8 mouse cellular contexts compared by ENCODE assay signal in genomic region chr11:116011529-116012261, GRCm38 (mm10). TPM values are rescaled to one million over a fixed set of nuclear protein-coding genes. Genes with fewer than 3 reads are reported as not detected.
A peak's percentile ranks its signal among the peaks of the same experiment; 100 is the strongest.
DNase-seq lines count a peak whose midpoint lies in the region; ATAC-seq and TF ChIP-seq lines count a peak whose summit lies in the region.

No protein-coding gene starts in this region.

- H3K27me3 ChIP-seq in spleen, adult 2 months (ENCODE audit: control insufficient read depth, insufficient read depth, low read length): no peaks in the 10 kb centered on the region
- no peaks in the 10 kb centered on the region for H3K27me3 ChIP-seq in forebrain, embryonic 10.5 days (ENCODE audit: poor library complexity, severe bottlenecking)
- no peaks in the 10 kb centered on the region for H3K27me3 ChIP-seq in liver, adult 2 months (ENCODE audit: control insufficient read depth, insufficient read depth, low read length)
- no peaks in the 10 kb centered on the region for H3K27me3 ChIP-seq in stomach, embryonic 15.5 days (replicated peaks)

- H3K36me3 ChIP-seq in spleen, adult 2 months (ENCODE audit: control insufficient read depth, insufficient read depth, low read length): peaks cover 3% of the 10 kb centered on the region; the same call in 1 of the 2 replicates
- peaks cover 43% of the 10 kb centered on the region for H3K36me3 ChIP-seq in forebrain, embryonic 10.5 days (replicated peaks)
- no peaks in the 10 kb centered on the region for H3K36me3 ChIP-seq in liver, adult 2 months (ENCODE audit: control insufficient read depth, insufficient read depth, low read length)
- peaks cover 13% of the 10 kb centered on the region; the same call in 1 of the 2 replicates for H3K36me3 ChIP-seq in stomach, embryonic 15.5 days

- H3K4me1 ChIP-seq in spleen, adult 2 months (ENCODE audit: control insufficient read depth, insufficient read depth, insufficient read length): peaks cover 7% of the 10 kb centered on the region
- H3K4me1 ChIP-seq in forebrain, embryonic 10.5 days: peaks cover 50% of the 10 kb centered on the region
- peaks cover 5% of the 10 kb centered on the region; the same call in 1 of the 2 replicates for H3K4me1 ChIP-seq in liver, adult 2 months (ENCODE audit: control insufficient read depth, insufficient read depth, low read length)
- H3K4me1 ChIP-seq in stomach, embryonic 15.5 days: peaks cover 12% of the 10 kb centered on the region; the same call in 1 of the 2 replicates

- WGBS in spleen, adult 2 months: 42% methylated on average over 14 of the region's 14 CpGs
- 21% methylated on average over 14 of the region's 14 CpGs for WGBS in forebrain, embryonic 10.5 days
- 26% methylated on average over 14 of the region's 14 CpGs for WGBS in liver, adult 2 months
- WGBS in stomach, embryonic 15.5 days: 22% methylated on average over 14 of the region's 14 CpGs

- no peak for TF ChIP-seq POLR2A in spleen, adult 2 months (IDR thresholded peaks at IDR 0.05; ENCODE audit: low read depth, low read length)
- no peak for TF ChIP-seq POLR2A in liver, adult 2 months (IDR thresholded peaks at IDR 0.05; ENCODE audit: extremely low read depth, insufficient read depth, low read length)

- peak overlapping the region; percentile 84 for H3K4me2 ChIP-seq in stomach, embryonic 15.5 days

- H3K4me3 ChIP-seq in spleen, adult 2 months (ENCODE audit: extremely low read depth, insufficient read depth, insufficient read length): peak overlapping the region; percentile 79; the same call in 1 of the 2 replicates
- H3K4me3 ChIP-seq in forebrain, embryonic 10.5 days: peak overlapping the region; percentile 73
- H3K4me3 ChIP-seq in liver, adult 2 months (ENCODE audit: insufficient read depth, low read depth, low read length): peak overlapping the region; percentile 76
- peak overlapping the region; percentile 67 for H3K4me3 ChIP-seq in stomach, embryonic 15.5 days (replicated peaks)

- peak overlapping the region; percentile 44; the same call in 1 of the 2 replicates for H3K27ac ChIP-seq in spleen, adult 2 months (ENCODE audit: insufficient read depth, low read length)
- peak overlapping the region; percentile 94 for H3K27ac ChIP-seq in forebrain, embryonic 10.5 days
- H3K27ac ChIP-seq in liver, adult 2 months (replicated peaks; ENCODE audit: insufficient read depth, low read depth, low read length): peak overlapping the region; percentile 3; the same call in 1 of the 2 replicates
- peak overlapping the region; percentile 94; the same call in 1 of the 2 replicates for H3K27ac ChIP-seq in stomach, embryonic 15.5 days

- DNase-seq in spleen, adult 2 months (ENCODE audit: low read depth in 1 of 2, low spot score in 2 of 2): no peak
- no peak for DNase-seq in spleen, postnatal 14 days (ENCODE audit: low spot score in 2 of 2)
- peak; percentile 48 for DNase-seq in forebrain, embryonic 10.5 days (ENCODE audit: extremely low spot score, low spot score)
- no peak for DNase-seq in liver, adult 2 months (ENCODE audit: extremely low read depth, low read depth, low spot score)
- DNase-seq in spleen, postnatal 4 days (ENCODE audit: low spot score in 2 of 2): no peak
- DNase-seq in gastrocnemius, adult 8-10 months (ENCODE audit: low spot score in 2 of 2): no peak
- DNase-seq in layer of hippocampus, adult 18-20 months (ENCODE audit: low spot score in 2 of 2): no peak

- peak; percentile 3; the same call in 1 of the 2 replicates for ATAC-seq in stomach, embryonic 15.5 days (ENCODE audit: insufficient read depth, low FRiP score, low read depth)

- no peaks in the 10 kb centered on the region for H3K79me2 ChIP-seq in liver, adult 2 months (ENCODE audit: control insufficient read depth, insufficient read depth, low read length)

- peak overlapping the region; percentile 91; the same call in 1 of the 2 replicates for H3K9ac ChIP-seq in liver, adult 2 months (ENCODE audit: low read depth, low read length)
- peak overlapping the region; percentile 76; the same call in 1 of the 2 replicates for H3K9ac ChIP-seq in stomach, embryonic 15.5 days

- TF ChIP-seq CTCF in spleen, adult 2 months (IDR thresholded peaks at IDR 0.05; ENCODE audit: extremely low read depth, insufficient read depth, insufficient read length, insufficient replicate concordance): no peak
- TF ChIP-seq CTCF in liver, adult 2 months (IDR thresholded peaks at IDR 0.05; ENCODE audit: low read depth, low read length): no peak

- no peaks in the 10 kb centered on the region for H3K9me3 ChIP-seq in forebrain, embryonic 10.5 days
- H3K9me3 ChIP-seq in stomach, embryonic 15.5 days: no peaks in the 10 kb centered on the region

RNA-seq across cellular contexts. Expression of gene Galk1, which starts 0.8 kb away (rescaled TPM):
- 30.8 and 39.4 TPM in 2 replicates for polyA plus RNA-seq in spleen, adult 2 months (2012; rRNA removed)
- polyA plus RNA-seq in forebrain, embryonic 10.5 days (2016; fragmentation: Nextera tagmentation; extraction: Ambion mirVana): 223 and 224 TPM in 2 replicates
- total RNA-seq in liver, adult 2 months (2014; rRNA removed): 49.5 and 53.0 TPM in 2 replicates
- 74.7 and 79.6 TPM in 2 replicates for polyA plus RNA-seq in liver, adult 2 months (2012; rRNA removed)
- 186 and 208 TPM in 2 replicates for polyA plus RNA-seq in stomach, embryonic 15.5 days (2015; fragmentation: Nextera tagmentation; extraction: Ambion mirVana)
- total RNA-seq in gastrocnemius, adult 8-10 months (2022): 1 to 10 TPM; 1.6 to 3.1 (median 2.7) TPM
- total RNA-seq in layer of hippocampus, adult 18-20 months (2021): 10 to 100 TPM; 11.7 to 14.1 TPM

RNA-seq across cellular contexts. Expression of gene H3f3b, which starts 16.1 kb away (rescaled TPM):
- polyA plus RNA-seq in spleen, adult 2 months (2012; rRNA removed): 161 and 200 TPM in 2 replicates
- polyA plus RNA-seq in forebrain, embryonic 10.5 days (2016; fragmentation: Nextera tagmentation; extraction: Ambion mirVana): 1,610 and 1,612 TPM in 2 replicates
- total RNA-seq in liver, adult 2 months (2014; rRNA removed): 116 and 163 TPM in 2 replicates
- 56.2 and 59.9 TPM in 2 replicates for polyA plus RNA-seq in liver, adult 2 months (2012; rRNA removed)
- polyA plus RNA-seq in stomach, embryonic 15.5 days (2015; fragmentation: Nextera tagmentation; extraction: Ambion mirVana): 1,577 and 1,755 TPM in 2 replicates
- total RNA-seq in gastrocnemius, adult 8-10 months (2022): 10 to 100 TPM; 45.7 to 88.7 (median 59.5) TPM
- 100 to 1,000 TPM; 267 to 281 TPM for total RNA-seq in layer of hippocampus, adult 18-20 months (2021)

RNA-seq across cellular contexts. Expression of gene Unk, which starts 18.4 kb away (rescaled TPM):
- 37.9 and 64.9 TPM in 2 replicates for polyA plus RNA-seq in spleen, adult 2 months (2012; rRNA removed)
- 48.4 and 48.9 TPM in 2 replicates for polyA plus RNA-seq in forebrain, embryonic 10.5 days (2016; fragmentation: Nextera tagmentation; extraction: Ambion mirVana)
- total RNA-seq in liver, adult 2 months (2014; rRNA removed): 4.3 and 5.2 TPM in 2 replicates
- polyA plus RNA-seq in liver, adult 2 months (2012; rRNA removed): 8.9 and 13.8 TPM in 2 replicates
- polyA plus RNA-seq in stomach, embryonic 15.5 days (2015; fragmentation: Nextera tagmentation; extraction: Ambion mirVana): 27.3 and 33.2 TPM in 2 replicates
- total RNA-seq in gastrocnemius, adult 8-10 months (2022): 1 to 10 TPM; 4.3 to 6.8 (median 5.3) TPM
- total RNA-seq in layer of hippocampus, adult 18-20 months (2021): 10 to 100 TPM; 20.6 to 23.1 TPM

RNA-seq across cellular contexts. Expression of gene Itgb4, which starts 37.2 kb away (rescaled TPM):
- polyA plus RNA-seq in spleen, adult 2 months (2012; rRNA removed): 2.5 and 2.8 TPM in 2 replicates
- 0.47 and 0.63 TPM in 2 replicates for polyA plus RNA-seq in forebrain, embryonic 10.5 days (2016; fragmentation: Nextera tagmentation; extraction: Ambion mirVana)
- 0.34 and 0.65 TPM in 2 replicates for total RNA-seq in liver, adult 2 months (2014; rRNA removed)
- 0.18 and 0.25 TPM in 2 replicates for polyA plus RNA-seq in liver, adult 2 months (2012; rRNA removed)
- 13.4 and 13.5 TPM in 2 replicates for polyA plus RNA-seq in stomach, embryonic 15.5 days (2015; fragmentation: Nextera tagmentation; extraction: Ambion mirVana)
- total RNA-seq in gastrocnemius, adult 8-10 months (2022): 1 to 10 TPM; 1.5 to 4.4 (median 3.1) TPM
- total RNA-seq in layer of hippocampus, adult 18-20 months (2021): 1 to 10 TPM; 7.9 to 8.7 TPM

Comparison
In these comparisons a context has a peak if more than half of its experiments do, and no peak if none do; other contexts are left out.
1. H3K27ac ChIP-seq: peak in every context shown above with its lines; median percentile 94 in forebrain, embryonic 10.5 days; 94 in stomach, embryonic 15.5 days; 44 in spleen, adult 2 months; 3 in liver, adult 2 months.